Mouse (Mus musculus) neutrophil, adult 5-6 weeks (primary cell): ENCODE data around the gene Tap1. TPM values are rescaled to one million over a fixed set of nuclear protein-coding genes. Genes with fewer than 3 reads are reported as not detected.

Experiments
- ATAC-seq: fragments of 151-379, 151-347 bp; 2 replicates; pipeline ENCODE4 v1.8.0; 2017; ENCODE audit warnings: mild to moderate bottlenecking, moderate TSS enrichment; ENCODE audit not compliant: insufficient number of reproducible peaks, poor library complexity, low FRiP score, severe bottlenecking; ENCODE audit errors: extremely low read depth
- total RNA-seq: library from RNA; stranded (forward); fragments of 200-1000 nt; gene quantifications from 2 replicates; pipeline ENCODE4 v1.2.3, GENCODE M21; 2017

Tap1 gene
- total RNA-seq, 1 experiment from 2014 or later: 221 TPM

- no peak for ATAC-seq
Measured at GRCm38 (mm10) chr17:34200772-34201505, 13.6 kb downstream of the Tap1 start.

- ATAC-seq: no peak
Measured at GRCm38 (mm10) chr17:34201506-34202055, 14.2 kb downstream of the Tap1 start.

- ATAC-seq: no peak
Measured at GRCm38 (mm10) chr17:34202760-34203442, 15.5 kb downstream of the Tap1 start.

GRCm38 (mm10) chr17:34203444-34203843 lies 16.1 kb downstream of the Tap1 start, which contains the start of gene Tap2:
TSS of gene Tap2 (plus strand) at chr17:34203527.
- ATAC-seq: no peak

GRCm38 (mm10) chr17:34204303-34205010 lies 17.1 kb downstream of the Tap1 start:
- ATAC-seq: peak; percentile 62

GRCm38 (mm10) chr17:34205021-34205745 lies 17.8 kb downstream of the Tap1 start:
- no peak for ATAC-seq

GRCm38 (mm10) chr17:34205746-34206176 lies 18.4 kb downstream of the Tap1 start:
- ATAC-seq: peak; percentile 72

- no peak for ATAC-seq
Measured at GRCm38 (mm10) chr17:34206731-34207130, 19.4 kb downstream of the Tap1 start.

- ATAC-seq: no peak
Measured at GRCm38 (mm10) chr17:34207456-34207855, 20.1 kb downstream of the Tap1 start.

GRCm38 (mm10) chr17:34207866-34208265 lies 20.5 kb downstream of the Tap1 start:
- no peak for ATAC-seq

- no peak for ATAC-seq
Measured at GRCm38 (mm10) chr17:34208421-34208820, 21.1 kb downstream of the Tap1 start.

GRCm38 (mm10) chr17:34209680-34210079 lies 22.3 kb downstream of the Tap1 start:
- no peak for ATAC-seq

- no peak for ATAC-seq
Measured at GRCm38 (mm10) chr17:34210599-34210998, 23.2 kb downstream of the Tap1 start.

GRCm38 (mm10) chr17:34211746-34212365 lies 24.5 kb downstream of the Tap1 start:
- no peak for ATAC-seq

GRCm38 (mm10) chr17:34213936-34214335 lies 26.6 kb downstream of the Tap1 start:
- ATAC-seq: no peak

- ATAC-seq: no peak
Measured at GRCm38 (mm10) chr17:34215176-34215575, 27.8 kb downstream of the Tap1 start.

GRCm38 (mm10) chr17:34217216-34217928 lies 30.0 kb downstream of the Tap1 start:
- no peak for ATAC-seq

- ATAC-seq: no peak
Measured at GRCm38 (mm10) chr17:34217986-34218385, 30.6 kb downstream of the Tap1 start.
